Mouse (Mus musculus) hindbrain, embryonic 14.5 days (tissue): ENCODE measurements around the gene Gm21310. TPM values are rescaled to one million over a fixed set of nuclear protein-coding genes. Genes with fewer than 3 reads are reported as not detected.
"Not testable (repeated sequence)": the region's sequence is repeated elsewhere in the genome, so short reads cannot be mapped to it uniquely, and the experiment has no call there.

ENCODE experiments used
- ATAC-seq: fragments of 200-750 bp; cut with Nextera tagmentation; 2 replicates; pipeline ENCODE4 v1.8.0; 2017; ENCODE audit warnings: moderate number of reproducible peaks, mild to moderate bottlenecking, moderate TSS enrichment, moderate library complexity; ENCODE audit not compliant: low FRiP score
- DNase-seq: peaks from one replicate; pipeline ENCODE4 v3.0.0-alpha.2; 2015; ENCODE audit warnings: low spot score
- H3K27ac ChIP-seq: fragments of 300-500 bp; sonication (generic); 2 replicates; pipeline ENCODE4 v1.5.1; 2014; ENCODE audit warnings: mild to moderate bottlenecking, moderate library complexity
- H3K27me3 ChIP-seq: fragments of 300-500 bp; sonication (generic); 2 replicates; pipeline ENCODE4 v1.6.1; 2014; ENCODE audit warnings: mild to moderate bottlenecking, low read length, mixed read lengths; ENCODE audit not compliant: control insufficient read depth, insufficient read depth
- H3K36me3 ChIP-seq: fragments of 300-500 bp; sonication (generic); replicated peaks from 2 replicates; pipeline ENCODE4 v1.6.1; 2014; ENCODE audit not compliant: control insufficient read depth, insufficient read depth
- H3K4me1 ChIP-seq: fragments of 300-500 bp; sonication (generic); replicated peaks from 2 replicates; pipeline ENCODE4 v1.6.1; 2014; ENCODE audit warnings: antibody characterized with exemption, low read length, mixed read lengths; ENCODE audit not compliant: control insufficient read depth, insufficient read depth
- H3K4me2 ChIP-seq: fragments of 300-500 bp; sonication (generic); replicated peaks from 2 replicates; pipeline ENCODE4 v1.6.1; 2014; ENCODE audit warnings: mild to moderate bottlenecking, moderate library complexity
- H3K4me3 ChIP-seq: fragments of 300-500 bp; sonication (generic); replicated peaks from 2 replicates; pipeline ENCODE4 v1.5.1; 2014; ENCODE audit warnings: mild to moderate bottlenecking, low read length
- H3K9ac ChIP-seq: fragments of 300-500 bp; sonication (generic); 2 replicates; pipeline ENCODE4 v1.6.1; 2014
- H3K9me3 ChIP-seq: fragments of 300-500 bp; sonication (generic); 2 replicates; pipeline ENCODE4 v1.6.1; 2016; ENCODE audit warnings: low read length; ENCODE audit not compliant: control insufficient read depth
- polyA plus RNA-seq: library from polyadenylated mRNA; unstranded; fragments of >200 nt; fragmentation: Nextera tagmentation; extraction: Ambion mirVana; gene quantifications from 2 replicates; pipeline ENCODE4 v1.2.1, GENCODE M21; 2014

The Gm21310 gene
- polyA plus RNA-seq = not detected in 2 replicates

GRCm38 (mm10) chrY:10147083-10147482 is at the start of gene Gm21310:
Gene Gm21310, minus strand, starts transcription at chrY:10147183.
- not testable (repeated sequence) for H3K27ac ChIP-seq, ATAC-seq, H3K27me3 ChIP-seq, DNase-seq, H3K9me3 ChIP-seq, H3K4me1 ChIP-seq, H3K9ac ChIP-seq, H3K36me3 ChIP-seq, H3K4me2 ChIP-seq, H3K4me3 ChIP-seq

Other genes with a start within 250 kb of the Gm21310 start
- gene Gm20834, start 177.4 kb upstream of the Gm21310 start, polyA plus RNA-seq = not detected in 2 replicates